31 mouse cellular contexts compared by ENCODE assay signal in genomic region chr4:28899373-28899772, GRCm38 (mm10).
"Had no signal": no experiment of that assay in that cellular context is flagged by ENCODE, and none has a peak within 500 bp of the region (broad histone marks: within the 10 kb centered on the region; RNA-seq: fewer than 3 reads in every experiment).

No protein-coding gene starts in this region.

- ATAC-seq: hindbrain, embryonic 16.5 days; hindbrain, postnatal 0 days; inflammation-experienced regulatory T-cells, adult 6 months; intestine, embryonic 15.5 days; intestine, embryonic 16.5 days; intestine, postnatal 0 days had no signal

- H3K27ac ChIP-seq: heart, embryonic 10.5 days; heart, embryonic 13.5 days; heart, embryonic 15.5 days; hindbrain, embryonic 10.5 days; hindbrain, embryonic 12.5 days; hindbrain, embryonic 13.5 days; hindbrain, embryonic 14.5 days; hindbrain, embryonic 15.5 days; hindbrain, postnatal 0 days; intestine, embryonic 15.5 days; kidney, embryonic 15.5 days; kidney, postnatal 0 days; layer of hippocampus, adult 2 months had no signal

- H3K36me3 ChIP-seq: heart, embryonic 10.5 days; heart, embryonic 12.5 days; heart, embryonic 13.5 days; heart, embryonic 15.5 days; hindbrain, embryonic 10.5 days; hindbrain, embryonic 12.5 days; hindbrain, embryonic 13.5 days; hindbrain, embryonic 15.5 days; intestine, embryonic 15.5 days; kidney, embryonic 15.5 days had no signal

- H3K4me1 ChIP-seq: heart, embryonic 10.5 days; heart, embryonic 12.5 days; heart, embryonic 15.5 days; hindbrain, embryonic 10.5 days; hindbrain, embryonic 12.5 days; hindbrain, embryonic 13.5 days; hindbrain, embryonic 15.5 days; intestine, embryonic 15.5 days; kidney, embryonic 15.5 days had no signal

- H3K9me3 ChIP-seq: heart, embryonic 10.5 days; heart, embryonic 12.5 days; heart, embryonic 13.5 days; heart, embryonic 15.5 days; hindbrain, embryonic 10.5 days; hindbrain, embryonic 12.5 days; hindbrain, embryonic 13.5 days; hindbrain, embryonic 15.5 days; intestine, embryonic 15.5 days; kidney, embryonic 15.5 days had no signal

- DNase-seq: kidney, adult 11 months; kidney, adult 18-20 months; kidney, adult 2 months; kidney, adult 8-10 months; kidney, adult 9 months; kidney, postnatal 10 days; kidney, postnatal 14 days; kidney, postnatal 25 days; kidney, postnatal 36 days; kidney, postnatal 4 days; layer of hippocampus, adult 9-11 months; layer of hippocampus, postnatal 36 days had no signal

- H3K4me3 ChIP-seq: heart, embryonic 10.5 days; heart, embryonic 12.5 days; heart, embryonic 13.5 days; heart, embryonic 15.5 days; hindbrain, embryonic 10.5 days; hindbrain, embryonic 12.5 days; hindbrain, embryonic 13.5 days; hindbrain, embryonic 15.5 days; intestine, embryonic 15.5 days; kidney, embryonic 15.5 days; layer of hippocampus, adult 2 months had no signal

- H3K4me2 ChIP-seq: heart, embryonic 11.5 days; heart, embryonic 12.5 days; heart, embryonic 13.5 days; heart, embryonic 15.5 days; hindbrain, embryonic 12.5 days; hindbrain, embryonic 13.5 days; hindbrain, embryonic 14.5 days; hindbrain, embryonic 15.5 days; intestine, embryonic 15.5 days; kidney, embryonic 15.5 days had no signal

- H3K27me3 ChIP-seq: heart, embryonic 12.5 days; heart, embryonic 13.5 days; heart, embryonic 15.5 days; hindbrain, embryonic 12.5 days; hindbrain, embryonic 13.5 days; hindbrain, embryonic 15.5 days; intestine, embryonic 15.5 days; kidney, embryonic 15.5 days had no signal

- H3K9ac ChIP-seq: heart, embryonic 12.5 days; heart, embryonic 13.5 days; heart, embryonic 15.5 days; hindbrain, embryonic 12.5 days; hindbrain, embryonic 13.5 days; hindbrain, embryonic 14.5 days; hindbrain, embryonic 15.5 days; intestine, embryonic 15.5 days; kidney, embryonic 15.5 days had no signal
